Mouse (Mus musculus): ENCODE data around the gene Klc4. TPM values are rescaled to one million over a fixed set of nuclear protein-coding genes. Genes with fewer than 3 reads are reported as not detected.
A peak's percentile ranks its signal among the peaks of the same experiment; 100 is the strongest.

The Klc4 gene
- polyA plus RNA-seq, 1 experiment, result 24.0 TPM

GRCm38 (mm10) chr17:46681466-46682118 is 35.8 kb upstream of the Klc4 start:
- H3K4me1 ChIP-seq (replicated peaks; ENCODE audit: control insufficient read depth, insufficient read depth, low read length), result peaks cover 20% of the 10 kb centered on the region
- H3K27me3 ChIP-seq (ENCODE audit: control insufficient read depth, insufficient read depth, low read length), result no peaks in the 10 kb centered on the region
- TF ChIP-seq CTCF (IDR thresholded peaks at IDR 0.05; ENCODE audit: borderline replicate concordance, control insufficient read depth, extremely low read depth, insufficient read depth, low read length, poor library complexity), result no peak
- no peak for TF ChIP-seq POLR2A (IDR thresholded peaks at IDR 0.05; ENCODE audit: control insufficient read depth, extremely low read depth, insufficient read depth, low read length, poor library complexity)
- H3K36me3 ChIP-seq (ENCODE audit: control insufficient read depth, insufficient read depth, low read length), result peaks cover 18% of the 10 kb centered on the region
- peak overlapping the region; percentile 53 for H3K4me3 ChIP-seq (ENCODE audit: control insufficient read depth, insufficient read depth, low read length)
- WGBS, result 42% methylated on average over 12 of the region's 12 CpGs
- DNase-seq, result no peak
- no peak overlapping the region for H3K27ac ChIP-seq (ENCODE audit: control insufficient read depth, insufficient read depth, low read length)

GRCm38 (mm10) chr17:46680760-46681373 is 35.0 kb upstream of the Klc4 start, which contains the start of gene Klhdc3:
Gene Klhdc3 (minus strand): TSS chr17:46680914.
- DNase-seq, result peak; percentile 97
- WGBS, result 1% methylated on average over 49 of the region's 49 CpGs
- H3K4me1 ChIP-seq (replicated peaks; ENCODE audit: control insufficient read depth, insufficient read depth, low read length), result peaks cover 20% of the 10 kb centered on the region
- no peak within 1 kb of the TSS for H3K27ac ChIP-seq (ENCODE audit: control insufficient read depth, insufficient read depth, low read length)
- peak within 1 kb of the TSS; percentile 72 for H3K4me3 ChIP-seq (ENCODE audit: control insufficient read depth, insufficient read depth, low read length)
- no peaks in the 10 kb centered on the region for H3K27me3 ChIP-seq (ENCODE audit: control insufficient read depth, insufficient read depth, low read length)
- 0 out of 2 replicates have a peak, but pooled peaks have one; percentile 28 for TF ChIP-seq POLR2A (IDR thresholded peaks at IDR 0.05; ENCODE audit: control insufficient read depth, extremely low read depth, insufficient read depth, low read length, poor library complexity)
- TF ChIP-seq CTCF (IDR thresholded peaks at IDR 0.05; ENCODE audit: borderline replicate concordance, control insufficient read depth, extremely low read depth, insufficient read depth, low read length, poor library complexity), result no peak
- peaks cover 18% of the 10 kb centered on the region for H3K36me3 ChIP-seq (ENCODE audit: control insufficient read depth, insufficient read depth, low read length)

GRCm38 (mm10) chr17:46679843-46680759 is 34.3 kb upstream of the Klc4 start:
- peaks cover 18% of the 10 kb centered on the region for H3K4me1 ChIP-seq (replicated peaks; ENCODE audit: control insufficient read depth, insufficient read depth, low read length)
- peak; percentile 41 for DNase-seq
- no peaks in the 10 kb centered on the region for H3K27me3 ChIP-seq (ENCODE audit: control insufficient read depth, insufficient read depth, low read length)
- 2% methylated on average over 33 of the region's 34 CpGs for WGBS
- peak overlapping the region; percentile 72 for H3K4me3 ChIP-seq (ENCODE audit: control insufficient read depth, insufficient read depth, low read length)
- no peak overlapping the region for H3K27ac ChIP-seq (ENCODE audit: control insufficient read depth, insufficient read depth, low read length)
- no peak for TF ChIP-seq POLR2A (IDR thresholded peaks at IDR 0.05; ENCODE audit: control insufficient read depth, extremely low read depth, insufficient read depth, low read length, poor library complexity)
- TF ChIP-seq CTCF (IDR thresholded peaks at IDR 0.05; ENCODE audit: borderline replicate concordance, control insufficient read depth, extremely low read depth, insufficient read depth, low read length, poor library complexity), result no peak
- peaks cover 14% of the 10 kb centered on the region for H3K36me3 ChIP-seq (ENCODE audit: control insufficient read depth, insufficient read depth, low read length)

- peaks cover 24% of the 10 kb centered on the region for H3K4me1 ChIP-seq (replicated peaks; ENCODE audit: control insufficient read depth, insufficient read depth, low read length)
Measured at GRCm38 (mm10) chr17:46678911-46679310, 33.1 kb upstream of the Klc4 start.

GRCm38 (mm10) chr17:46678416-46678815 is 32.6 kb upstream of the Klc4 start, which contains the start of gene Mea1:
Gene Mea1 (plus strand): TSS chr17:46678793.
- TF ChIP-seq POLR2A (IDR thresholded peaks at IDR 0.05; ENCODE audit: control insufficient read depth, extremely low read depth, insufficient read depth, low read length, poor library complexity), result no peak
- no peak for TF ChIP-seq CTCF (IDR thresholded peaks at IDR 0.05; ENCODE audit: borderline replicate concordance, control insufficient read depth, extremely low read depth, insufficient read depth, low read length, poor library complexity)
- Histone ChIP-seq H3K4me1 (replicated peaks; ENCODE audit: control insufficient read depth, insufficient read depth, low read length) (peaks cover 26% of the 10 kb centered on the region), H3K27me3 (ENCODE audit: control insufficient read depth, insufficient read depth, low read length) (no peaks in the 10 kb centered on the region), H3K4me3 (ENCODE audit: control insufficient read depth, insufficient read depth, low read length) (no peak within 1 kb of the TSS), H3K36me3 (ENCODE audit: control insufficient read depth, insufficient read depth, low read length) (peaks cover 3% of the 10 kb centered on the region; the same call in 1 of the 2 replicates), H3K27ac (ENCODE audit: control insufficient read depth, insufficient read depth, low read length) (no peak within 1 kb of the TSS)
- 92% methylated on average over 9 of the region's 9 CpGs for WGBS
- no peak for DNase-seq

More at GRCm38 (mm10) chr17:46678911-46679310, 33.1 kb upstream of the Klc4 start:
- no peak for DNase-seq
- H3K4me3 ChIP-seq (ENCODE audit: control insufficient read depth, insufficient read depth, low read length), result no peak overlapping the region
- TF ChIP-seq POLR2A (IDR thresholded peaks at IDR 0.05; ENCODE audit: control insufficient read depth, extremely low read depth, insufficient read depth, low read length, poor library complexity), result no peak
- TF ChIP-seq CTCF (IDR thresholded peaks at IDR 0.05; ENCODE audit: borderline replicate concordance, control insufficient read depth, extremely low read depth, insufficient read depth, low read length, poor library complexity), result no peak
- no peak overlapping the region for H3K27ac ChIP-seq (ENCODE audit: control insufficient read depth, insufficient read depth, low read length)
- peaks cover 5% of the 10 kb centered on the region; the same call in 1 of the 2 replicates for H3K36me3 ChIP-seq (ENCODE audit: control insufficient read depth, insufficient read depth, low read length)
- H3K27me3 ChIP-seq (ENCODE audit: control insufficient read depth, insufficient read depth, low read length), result no peaks in the 10 kb centered on the region
- 88% methylated on average over 9 of the region's 9 CpGs for WGBS
